Mouse (Mus musculus): Measurements from ENCODE around the gene Nim1k. TPM values are rescaled to one million over a fixed set of nuclear protein-coding genes. Genes with fewer than 3 reads are reported as not detected.
"Not testable (repeated sequence)": the region's sequence is repeated elsewhere in the genome, so short reads cannot be mapped to it uniquely, and the experiment has no call there.

The Nim1k gene
- polyA plus RNA-seq, 1 experiment from 2014 or later = 0.54 TPM

GRCm38 (mm10) chr13:119698436-119698835 is 57.2 kb downstream of the Nim1k start:
- WGBS = 88% methylated on average over 4 of the region's 4 CpGs
- Histone ChIP-seq H3K36me3 (peaks cover 26% of the 10 kb centered on the region), H3K27ac (no peak overlapping the region), H3K4me2 (replicated peaks) (no peak overlapping the region), H3K9ac (no peak overlapping the region), H3K4me1 (replicated peaks) (peaks cover 8% of the 10 kb centered on the region; the same call in 1 of the 2 replicates), H3K9me3 (no peaks in the 10 kb centered on the region), H3K4me3 (replicated peaks) (no peak overlapping the region), H3K27me3 (replicated peaks) (no peaks in the 10 kb centered on the region)
- ATAC-seq = no peak

- no peak overlapping the region for H3K4me2 ChIP-seq (replicated peaks)
Measured at GRCm38 (mm10) chr13:119696496-119696895, 59.2 kb downstream of the Nim1k start.

GRCm38 (mm10) chr13:119695676-119696075 is 60.0 kb downstream of the Nim1k start:
- Histone ChIP-seq H3K4me2 (replicated peaks) (no peak overlapping the region; the same call in 1 of the 2 replicates), H3K4me3 (replicated peaks) (no peak overlapping the region), H3K9ac (no peak overlapping the region), H3K9me3 (no peaks in the 10 kb centered on the region), H3K4me1 (replicated peaks) (peaks cover 13% of the 10 kb centered on the region), H3K27ac (no peak overlapping the region), H3K36me3 (peaks cover 18% of the 10 kb centered on the region), H3K27me3 (replicated peaks) (no peaks in the 10 kb centered on the region)
- WGBS = 65% methylated on average over 4 of the region's 4 CpGs
- no peak for ATAC-seq

More at GRCm38 (mm10) chr13:119696496-119696895, 59.2 kb downstream of the Nim1k start:
- H3K36me3 ChIP-seq = peaks cover 23% of the 10 kb centered on the region
- peaks cover 13% of the 10 kb centered on the region for H3K4me1 ChIP-seq (replicated peaks)
- no peaks in the 10 kb centered on the region for H3K9me3 ChIP-seq
- H3K27me3 ChIP-seq (replicated peaks) = no peaks in the 10 kb centered on the region
- no peak overlapping the region for H3K4me3 ChIP-seq (replicated peaks)
- no peak for ATAC-seq
- WGBS = 53% methylated on average over 1 of the region's 1 CpGs
- H3K9ac ChIP-seq = no peak overlapping the region
- no peak overlapping the region for H3K27ac ChIP-seq

DNA sequence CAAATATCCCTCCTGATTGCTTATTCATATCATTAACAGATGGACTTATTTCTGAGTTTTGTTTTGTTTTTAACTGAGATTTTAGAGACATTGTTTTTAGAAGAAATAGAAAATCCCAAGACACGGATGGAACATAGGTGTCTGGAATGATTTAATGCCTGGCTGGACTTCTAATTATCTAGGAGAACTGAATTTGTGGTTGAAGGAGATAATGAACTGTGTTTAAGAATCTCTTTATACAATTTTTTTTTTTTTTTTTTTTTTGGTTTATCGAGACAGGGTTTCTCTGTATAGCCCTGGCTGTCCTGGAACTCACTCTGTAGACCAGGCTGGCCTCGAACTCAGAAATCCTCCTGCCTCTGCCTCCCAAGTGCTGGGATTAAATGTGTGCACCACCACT is 63.7 kb downstream of the Nim1k start:
- Histone ChIP-seq H3K4me1 (replicated peaks) (peaks cover 13% of the 10 kb centered on the region), H3K4me3 (replicated peaks) (peak overlapping the region; percentile 87), H3K4me2 (replicated peaks) (peak overlapping the region; percentile 72), H3K9ac (peak overlapping the region; percentile 95; the same call in 1 of the 2 replicates)
- not testable (repeated sequence) for H3K9me3 ChIP-seq; H3K27me3 ChIP-seq (replicated peaks); ATAC-seq; H3K27ac ChIP-seq; H3K36me3 ChIP-seq
- WGBS = 60% methylated on average over 3 of the region's 3 CpGs

GRCm38 (mm10) chr13:119690876-119691620 is 64.6 kb downstream of the Nim1k start:
- peak overlapping the region; percentile 87 for H3K4me3 ChIP-seq (replicated peaks)
- H3K9me3 ChIP-seq = no peaks in the 10 kb centered on the region
- H3K4me1 ChIP-seq (replicated peaks) = peaks cover 13% of the 10 kb centered on the region
- ATAC-seq = no peak; the same call in 1 of the 2 replicates
- peak overlapping the region; percentile 95 for H3K9ac ChIP-seq
- peak overlapping the region; percentile 72 for H3K4me2 ChIP-seq (replicated peaks)
- 1% methylated on average over 7 of the region's 7 CpGs for WGBS
- H3K36me3 ChIP-seq = 0 out of 2 replicates have a peak, but pooled peaks cover 6% of the 10 kb centered on the region
- H3K27ac ChIP-seq = peak overlapping the region; percentile 98
- no peaks in the 10 kb centered on the region for H3K27me3 ChIP-seq (replicated peaks)

DNA sequence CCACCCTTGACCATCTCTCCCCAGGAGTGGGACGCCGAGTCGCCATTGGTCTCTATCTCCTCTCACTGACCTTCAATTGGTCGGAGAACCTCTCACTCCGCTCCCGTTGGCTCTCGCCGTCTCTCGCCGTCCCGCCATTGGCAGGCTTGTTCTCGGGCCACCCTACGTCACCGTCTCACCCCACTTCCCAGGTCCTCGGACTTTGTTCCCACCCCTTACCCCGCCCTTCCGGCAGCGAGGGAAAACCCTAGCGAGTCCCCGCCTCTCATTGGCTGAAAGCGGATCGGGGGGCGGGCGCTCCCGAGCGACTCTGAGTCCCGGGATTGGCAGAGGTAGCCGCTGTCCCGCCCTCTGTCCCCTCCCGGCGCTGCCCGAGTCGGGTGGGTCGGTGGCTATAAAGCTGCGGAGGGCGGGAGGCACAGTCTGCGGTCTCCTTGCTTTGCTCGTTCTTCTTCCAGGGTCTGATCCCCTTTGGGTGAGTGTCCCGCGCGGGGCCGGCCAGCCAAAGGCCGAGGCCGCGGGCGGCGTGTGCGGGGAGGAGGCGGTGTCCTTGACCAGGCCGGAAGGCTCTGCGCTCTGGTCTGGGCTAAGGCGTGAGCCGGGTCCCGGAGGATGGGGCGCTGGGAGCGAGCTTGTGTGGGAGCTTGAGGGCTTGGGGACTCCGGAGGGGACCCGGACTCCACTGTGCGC is 65.5 kb downstream of the Nim1k start, which contains the start of gene Hmgcs1:
Hmgcs1 (plus strand) TSS at position 341 of the 690 bp plus-strand sequence.
- H3K36me3 ChIP-seq = 0 out of 2 replicates have a peak, but pooled peaks cover 6% of the 10 kb centered on the region
- H3K9me3 ChIP-seq = no peaks in the 10 kb centered on the region
- under 1% methylated on average over 59 of the region's 59 CpGs for WGBS
- peaks cover 11% of the 10 kb centered on the region for H3K4me1 ChIP-seq (replicated peaks)
- no peaks in the 10 kb centered on the region for H3K27me3 ChIP-seq (replicated peaks)
- peak within 1 kb of the TSS; percentile 95 for H3K9ac ChIP-seq
- peak within 1 kb of the TSS; percentile 98 for H3K27ac ChIP-seq
- H3K4me2 ChIP-seq (replicated peaks) = peak within 1 kb of the TSS; percentile 72
- peak; percentile 98 for ATAC-seq
- peak within 1 kb of the TSS; percentile 87 for H3K4me3 ChIP-seq (replicated peaks)

- no peaks in the 10 kb centered on the region for H3K27me3 ChIP-seq (replicated peaks)
- peak overlapping the region; percentile 46 for H3K4me2 ChIP-seq (replicated peaks)
- 0 out of 2 replicates have a peak, but pooled peaks cover 2% of the 10 kb centered on the region for H3K36me3 ChIP-seq
- no peak for ATAC-seq
- H3K9ac ChIP-seq = no peak overlapping the region
- H3K4me1 ChIP-seq (replicated peaks) = peaks cover 8% of the 10 kb centered on the region
- 8% methylated on average over 5 of the region's 5 CpGs for WGBS
- no peaks in the 10 kb centered on the region for H3K9me3 ChIP-seq
- H3K4me3 ChIP-seq (replicated peaks) = peak overlapping the region; percentile 87
- no peak overlapping the region for H3K27ac ChIP-seq
Measured at GRCm38 (mm10) chr13:119689709-119690038, 66.0 kb downstream of the Nim1k start.

GRCm38 (mm10) chr13:119684416-119685177 is 71.1 kb downstream of the Nim1k start:
- no peaks in the 10 kb centered on the region for H3K9me3 ChIP-seq
- H3K4me3 ChIP-seq (replicated peaks) = no peak overlapping the region
- ATAC-seq = no peak
- no peak overlapping the region for H3K27ac ChIP-seq
- H3K9ac ChIP-seq = no peak overlapping the region
- no peaks in the 10 kb centered on the region for H3K36me3 ChIP-seq
- H3K4me1 ChIP-seq (replicated peaks) = no peaks in the 10 kb centered on the region; the same call in 1 of the 2 replicates
- WGBS = 49% methylated on average over 11 of the region's 11 CpGs
- H3K27me3 ChIP-seq (replicated peaks) = no peaks in the 10 kb centered on the region
- H3K4me2 ChIP-seq (replicated peaks) = no peak overlapping the region

DNA sequence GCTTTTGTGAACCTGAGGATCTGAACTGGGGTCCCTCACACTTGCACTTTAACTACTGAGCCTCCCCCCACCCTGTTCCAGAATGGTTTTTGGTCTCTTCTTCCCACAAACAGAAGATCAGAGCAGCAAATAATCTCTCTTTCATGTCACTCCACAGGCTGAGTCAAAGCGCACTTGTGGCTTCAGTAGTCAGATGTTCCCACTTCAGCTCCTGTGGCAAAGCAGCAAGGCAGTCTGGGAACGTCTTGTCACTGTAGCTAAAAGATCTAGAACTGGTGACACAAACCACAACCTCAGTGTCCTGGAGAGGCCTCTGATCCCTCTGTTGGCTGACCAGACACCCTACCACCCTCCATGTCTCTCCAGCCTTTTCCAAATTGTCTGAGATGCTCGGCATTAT is 74.5 kb downstream of the Nim1k start:
- Histone ChIP-seq H3K4me3 (replicated peaks) (no peak overlapping the region), H3K27me3 (replicated peaks) (no peaks in the 10 kb centered on the region), H3K9me3 (no peaks in the 10 kb centered on the region), H3K9ac (no peak overlapping the region), H3K36me3 (no peaks in the 10 kb centered on the region), H3K4me2 (replicated peaks) (no peak overlapping the region), H3K4me1 (replicated peaks) (no peaks in the 10 kb centered on the region; the same call in 1 of the 2 replicates), H3K27ac (no peak overlapping the region)
- 60% methylated on average over 3 of the region's 3 CpGs for WGBS
- no peak for ATAC-seq

- no peak overlapping the region for H3K27ac ChIP-seq
- H3K4me2 ChIP-seq (replicated peaks) = no peak overlapping the region
- H3K4me3 ChIP-seq (replicated peaks) = no peak overlapping the region
- WGBS = 52% methylated on average over 2 of the region's 2 CpGs
- no peaks in the 10 kb centered on the region for H3K36me3 ChIP-seq
- no peak for ATAC-seq
- no peaks in the 10 kb centered on the region for H3K9me3 ChIP-seq
- no peaks in the 10 kb centered on the region; the same call in 1 of the 2 replicates for H3K4me1 ChIP-seq (replicated peaks)
- H3K9ac ChIP-seq = no peak overlapping the region
- no peaks in the 10 kb centered on the region for H3K27me3 ChIP-seq (replicated peaks)
Measured at GRCm38 (mm10) chr13:119679721-119680120, 76.0 kb downstream of the Nim1k start.

DNA sequence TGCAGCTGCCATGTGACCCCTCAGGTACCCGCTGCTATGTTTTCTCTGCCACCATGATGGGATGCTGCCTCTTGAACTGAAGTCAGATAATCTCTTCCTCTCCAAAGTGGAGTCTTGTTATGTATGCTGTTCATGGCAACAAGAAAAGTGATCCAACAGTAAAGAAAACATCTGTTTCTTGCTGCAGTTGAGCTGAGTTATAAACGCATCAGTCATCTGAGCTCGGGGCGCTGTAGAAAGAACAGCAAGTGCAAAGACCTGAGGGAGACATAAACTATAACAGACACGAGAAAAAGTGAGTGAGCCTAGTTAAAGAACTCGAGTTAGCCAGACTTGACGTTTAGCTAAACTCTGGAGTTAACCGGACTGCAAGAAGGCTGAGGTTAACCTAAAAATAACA is 76.9 kb downstream of the Nim1k start:
- ATAC-seq = no peak
- no peaks in the 10 kb centered on the region for H3K36me3 ChIP-seq
- 55% methylated on average over 8 of the region's 8 CpGs for WGBS

GRCm38 (mm10) chr13:119661420-119661819 is 94.3 kb downstream of the Nim1k start:
- H3K4me3 ChIP-seq (replicated peaks); H3K27me3 ChIP-seq (replicated peaks); H3K4me2 ChIP-seq (replicated peaks); H3K4me1 ChIP-seq (replicated peaks); H3K36me3 ChIP-seq; H3K9ac ChIP-seq; H3K27ac ChIP-seq; H3K9me3 ChIP-seq; ATAC-seq: not testable (repeated sequence)
- 91% methylated on average over 6 of the region's 9 CpGs for WGBS

More for the DNA sequence above, 76.9 kb downstream of the Nim1k start:
- H3K4me2 ChIP-seq (replicated peaks) = no peak overlapping the region
- no peaks in the 10 kb centered on the region for H3K4me1 ChIP-seq (replicated peaks)
- no peaks in the 10 kb centered on the region for H3K9me3 ChIP-seq
- H3K27me3 ChIP-seq (replicated peaks) = no peaks in the 10 kb centered on the region
- H3K27ac ChIP-seq = no peak overlapping the region
- no peak overlapping the region for H3K4me3 ChIP-seq (replicated peaks)
- no peak overlapping the region for H3K9ac ChIP-seq
